Mouse (Mus musculus): ENCODE measurements around the gene Cdc42se1. TPM values are rescaled to one million over a fixed set of nuclear protein-coding genes. Genes with fewer than 3 reads are reported as not detected.

The Cdc42se1 gene
- total RNA-seq, 1 experiment = 43.2 TPM

- Histone ChIP-seq H3K9ac (ENCODE audit: insufficient read depth, low read depth, low read length, poor library complexity, severe bottlenecking) (no peak overlapping the region), H3K4me3 (ENCODE audit: insufficient read depth in 1 of 2, low read depth in 1 of 2, low read length in 2 of 2, poor library complexity in 1 of 2, severe bottlenecking in 1 of 2) (no peak overlapping the region), H3K36me3 (ENCODE audit: control insufficient read depth, insufficient read depth, low read length, poor library complexity, severe bottlenecking) (peaks cover 15% of the 10 kb centered on the region), H3K4me1 (ENCODE audit: control insufficient read depth in 2 of 2, insufficient read depth in 2 of 2, low read length in 2 of 2, poor library complexity in 1 of 2) (peaks cover 3 to 7% of the 10 kb centered on the region in 2 experiments; a peak in 2 of 4 replicates), H3K27ac (ENCODE audit: insufficient read depth, low read depth, low read length, poor library complexity, severe bottlenecking) (no peak overlapping the region), H3K9me3 (ENCODE audit: control insufficient read depth, insufficient read depth, low read depth, low read length) (no peaks in the 10 kb centered on the region)
- in situ Hi-C loops (cut with MboI; ENCODE audit: low sequenced_read_pairs in 2 of 2, unreplicated experiment in 2 of 2) = no loop called here
- peak; percentile 83 for DNase-seq (ENCODE audit: low read depth, low spot score)
- no peak for TF ChIP-seq CHD2 (IDR thresholded peaks at IDR 0.05; ENCODE audit: low read depth, low read length)
- 0 out of 2 replicates have a peak, but pooled peaks have one; percentile 8 for TF ChIP-seq MAFK (IDR thresholded peaks at IDR 0.05; ENCODE audit: insufficient read depth, low read depth, low read length)
These were observed 4.2 kb upstream of the Cdc42se1 start for GRCm38 (mm10) chr3:95224295-95224694.

- Histone ChIP-seq H3K9ac (ENCODE audit: insufficient read depth, low read depth, low read length, poor library complexity, severe bottlenecking) (peak overlapping the region; percentile 71), H3K4me1 (ENCODE audit: control insufficient read depth in 2 of 2, insufficient read depth in 2 of 2, low read length in 2 of 2, poor library complexity in 1 of 2) (peaks cover 17 to 20% of the 10 kb centered on the region in 2 experiments), H3K27ac (ENCODE audit: insufficient read depth, low read depth, low read length, poor library complexity, severe bottlenecking) (peak overlapping the region; percentile 41; the same call in 1 of the 2 replicates), H3K4me3 (ENCODE audit: insufficient read depth in 1 of 2, low read depth in 1 of 2, low read length in 2 of 2, poor library complexity in 1 of 2, severe bottlenecking in 1 of 2) (peak overlapping the region; percentile 85 to 96), H3K36me3 (ENCODE audit: control insufficient read depth, insufficient read depth, low read length, poor library complexity, severe bottlenecking) (peaks cover 12% of the 10 kb centered on the region), H3K9me3 (ENCODE audit: control insufficient read depth, insufficient read depth, low read depth, low read length) (no peaks in the 10 kb centered on the region)
- in situ Hi-C loops (cut with MboI; ENCODE audit: low sequenced_read_pairs in 2 of 2, unreplicated experiment in 2 of 2) = no loop called here
- TF ChIP-seq ZC3H11A (IDR thresholded peaks at IDR 0.05; ENCODE audit: borderline replicate concordance, low read depth, low read length) (no peak), ZNF384 (IDR thresholded peaks at IDR 0.05; ENCODE audit: low read depth, low read length) (no peak), CHD2 (IDR thresholded peaks at IDR 0.05; ENCODE audit: low read depth, low read length) (no peak), HCFC1 (IDR thresholded peaks at IDR 0.05; ENCODE audit: borderline replicate concordance, insufficient read depth, low read length) (no peak), MAFK (IDR thresholded peaks at IDR 0.05; ENCODE audit: insufficient read depth, low read depth, low read length) (no peak)
- no peak for DNase-seq (ENCODE audit: low read depth, low spot score)
These were observed 1.3 kb upstream of the Cdc42se1 start for GRCm38 (mm10) chr3:95227214-95227613.

- peaks cover 21% of the 10 kb centered on the region for H3K36me3 ChIP-seq (ENCODE audit: control insufficient read depth, insufficient read depth, low read length, poor library complexity, severe bottlenecking)
- in situ Hi-C loops (cut with MboI; ENCODE audit: low sequenced_read_pairs in 2 of 2, unreplicated experiment in 2 of 2) = no loop called here
- H3K9me3 ChIP-seq (ENCODE audit: control insufficient read depth, insufficient read depth, low read depth, low read length) = no peaks in the 10 kb centered on the region
- peak overlapping the region; percentile 85 to 96 for H3K4me3 ChIP-seq (ENCODE audit: insufficient read depth in 1 of 2, low read depth in 1 of 2, low read length in 2 of 2, poor library complexity in 1 of 2, severe bottlenecking in 1 of 2)
- H3K27ac ChIP-seq (ENCODE audit: insufficient read depth, low read depth, low read length, poor library complexity, severe bottlenecking) = peak overlapping the region; percentile 97
- H3K9ac ChIP-seq (ENCODE audit: insufficient read depth, low read depth, low read length, poor library complexity, severe bottlenecking) = peak overlapping the region; percentile 85
- peaks cover 23 to 33% of the 10 kb centered on the region in 2 experiments for H3K4me1 ChIP-seq (ENCODE audit: control insufficient read depth in 2 of 2, insufficient read depth in 2 of 2, low read length in 2 of 2, poor library complexity in 1 of 2)
- TF ChIP-seq CHD2 (IDR thresholded peaks at IDR 0.05; ENCODE audit: low read depth, low read length) (no peak), ZNF384 (IDR thresholded peaks at IDR 0.05; ENCODE audit: low read depth, low read length) (no peak), ZC3H11A (IDR thresholded peaks at IDR 0.05; ENCODE audit: borderline replicate concordance, low read depth, low read length) (no peak), MAFK (IDR thresholded peaks at IDR 0.05; ENCODE audit: insufficient read depth, low read depth, low read length) (no peak), HCFC1 (IDR thresholded peaks at IDR 0.05; ENCODE audit: borderline replicate concordance, insufficient read depth, low read length) (no peak)
- DNase-seq (ENCODE audit: low read depth, low spot score) = no peak
These were observed 605 bp downstream of the Cdc42se1 start for GRCm38 (mm10) chr3:95228894-95229780.

- Histone ChIP-seq H3K4me3 (ENCODE audit: insufficient read depth in 1 of 2, low read depth in 1 of 2, low read length in 2 of 2, poor library complexity in 1 of 2, severe bottlenecking in 1 of 2) (peak overlapping the region; percentile 85 to 96), H3K27ac (ENCODE audit: insufficient read depth, low read depth, low read length, poor library complexity, severe bottlenecking) (peak overlapping the region; percentile 97), H3K36me3 (ENCODE audit: control insufficient read depth, insufficient read depth, low read length, poor library complexity, severe bottlenecking) (peaks cover 27% of the 10 kb centered on the region), H3K9ac (ENCODE audit: insufficient read depth, low read depth, low read length, poor library complexity, severe bottlenecking) (peak overlapping the region; percentile 85), H3K4me1 (ENCODE audit: control insufficient read depth in 2 of 2, insufficient read depth in 2 of 2, low read length in 2 of 2, poor library complexity in 1 of 2) (peaks cover 22 to 38% of the 10 kb centered on the region in 2 experiments), H3K9me3 (ENCODE audit: control insufficient read depth, insufficient read depth, low read depth, low read length) (no peaks in the 10 kb centered on the region)
- DNase-seq (ENCODE audit: low read depth, low spot score) = no peak
- no peak for TF ChIP-seq MAFK (IDR thresholded peaks at IDR 0.05; ENCODE audit: insufficient read depth, low read depth, low read length)
- TF ChIP-seq HCFC1 (IDR thresholded peaks at IDR 0.05; ENCODE audit: borderline replicate concordance, insufficient read depth, low read length) = no peak
- no peak for TF ChIP-seq ZNF384 (IDR thresholded peaks at IDR 0.05; ENCODE audit: low read depth, low read length)
- no peak for TF ChIP-seq ZC3H11A (IDR thresholded peaks at IDR 0.05; ENCODE audit: borderline replicate concordance, low read depth, low read length)
- TF ChIP-seq CHD2 (IDR thresholded peaks at IDR 0.05; ENCODE audit: low read depth, low read length) = no peak
- in situ Hi-C loops (cut with MboI; ENCODE audit: low sequenced_read_pairs in 2 of 2, unreplicated experiment in 2 of 2) = no loop called here
These were observed 1.4 kb downstream of the Cdc42se1 start for GRCm38 (mm10) chr3:95229781-95230494.

Data from ES-E14 (cell line).